Mouse (Mus musculus) left cerebral cortex, adult 9 months (tissue): ENCODE data around the gene Tmem217.

Source experiments
- DNase-seq, 2 experiments: peaks; one replicate each; pipeline ENCODE4 v3.0.0; 2022; ENCODE audit warnings: low spot score in 2 of 2

Tmem217 gene

DNA sequence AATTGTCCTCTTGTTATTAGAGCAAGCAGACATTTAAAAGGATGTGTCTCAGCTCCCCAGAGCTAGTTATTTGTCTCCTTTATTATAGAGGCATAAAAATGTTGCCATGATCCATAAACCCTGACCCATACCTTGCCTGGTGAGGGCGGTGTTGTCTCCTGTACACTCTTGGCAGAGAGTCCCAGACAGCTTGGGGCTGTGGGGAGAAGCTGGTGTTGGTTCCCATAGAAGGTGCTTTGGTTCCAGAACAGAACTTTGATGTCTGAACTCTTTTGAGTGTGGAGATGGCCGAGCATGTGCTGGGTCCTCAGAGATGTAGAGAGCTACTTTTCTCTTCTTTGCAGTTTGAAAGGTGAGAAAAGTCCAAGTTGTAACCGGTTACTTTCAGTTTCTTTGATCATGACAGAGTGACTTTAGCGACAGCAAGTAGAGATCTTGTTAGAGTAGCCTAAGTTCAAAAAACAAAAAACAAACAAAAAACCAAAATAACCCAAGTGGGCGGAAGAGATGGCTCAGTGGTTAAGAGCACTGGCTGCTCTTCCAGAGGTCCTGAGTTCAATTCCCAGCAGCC lies at the start of gene Tmem217:
Gene Tmem217, minus strand, starts transcription at position 224 of the 571 bp plus-strand sequence.
- DNase-seq = no peak

DNA sequence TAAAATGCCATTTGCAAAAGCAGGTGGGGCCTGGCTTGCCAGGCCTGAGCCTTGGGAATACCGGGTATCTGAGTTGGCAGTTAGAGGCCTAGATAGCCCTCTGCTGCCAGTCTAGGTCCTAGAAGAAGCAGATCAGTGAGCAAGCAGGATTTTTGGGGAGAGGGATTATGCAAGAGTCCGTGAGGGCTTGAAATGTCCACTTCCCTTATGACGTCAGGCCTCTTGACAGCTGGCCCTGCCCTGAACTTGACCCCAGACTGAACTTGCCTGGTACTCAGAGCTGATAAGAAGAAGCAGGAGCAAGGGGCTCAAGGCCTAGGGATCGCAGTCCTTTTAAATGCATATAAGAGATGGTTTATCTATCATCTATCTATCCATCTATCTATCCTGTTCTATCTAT lies 49.2 kb upstream of the Tmem217 start:
- no peak for DNase-seq

DNA sequence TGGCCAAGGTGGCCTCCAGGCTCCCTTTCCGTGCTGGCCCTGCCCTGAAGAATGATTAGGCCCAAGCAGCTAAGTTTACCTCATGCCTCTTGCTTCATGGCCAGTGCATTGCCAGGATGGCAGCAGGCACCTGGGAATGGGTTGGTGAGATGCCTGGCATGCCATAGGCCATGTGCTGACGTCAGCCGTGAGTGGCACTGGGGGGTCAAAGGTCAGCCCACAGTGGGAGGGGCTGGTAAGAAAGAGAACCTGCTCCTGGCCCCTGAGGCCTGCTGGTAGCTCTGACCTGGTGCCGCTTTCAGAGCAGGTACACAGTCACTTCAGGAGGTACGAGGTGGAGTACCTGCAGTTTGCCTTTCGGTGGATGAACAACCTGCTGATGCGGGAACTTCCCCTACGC lies 47.4 kb upstream of the Tmem217 start:
- DNase-seq = no peak

DNA sequence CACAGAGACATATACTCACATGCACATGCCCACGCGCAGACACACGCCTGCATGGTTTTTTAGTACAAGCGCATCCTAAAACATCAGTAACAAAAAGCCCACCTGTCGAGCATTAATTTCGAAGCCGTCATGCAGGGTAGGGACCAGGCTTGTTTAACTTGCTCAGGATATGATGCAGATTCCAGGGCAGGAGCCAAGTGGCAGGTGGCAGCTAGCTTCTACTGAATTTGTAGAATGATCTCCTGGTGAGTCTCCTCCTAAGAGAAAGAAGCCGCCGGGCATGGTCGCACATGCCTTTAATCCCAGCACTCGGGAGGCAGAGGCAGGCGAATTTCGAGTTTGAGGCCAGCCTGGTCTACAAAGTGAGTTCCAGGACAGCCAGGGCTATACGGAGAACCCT lies 46.9 kb upstream of the Tmem217 start:
- DNase-seq = no peak

DNA sequence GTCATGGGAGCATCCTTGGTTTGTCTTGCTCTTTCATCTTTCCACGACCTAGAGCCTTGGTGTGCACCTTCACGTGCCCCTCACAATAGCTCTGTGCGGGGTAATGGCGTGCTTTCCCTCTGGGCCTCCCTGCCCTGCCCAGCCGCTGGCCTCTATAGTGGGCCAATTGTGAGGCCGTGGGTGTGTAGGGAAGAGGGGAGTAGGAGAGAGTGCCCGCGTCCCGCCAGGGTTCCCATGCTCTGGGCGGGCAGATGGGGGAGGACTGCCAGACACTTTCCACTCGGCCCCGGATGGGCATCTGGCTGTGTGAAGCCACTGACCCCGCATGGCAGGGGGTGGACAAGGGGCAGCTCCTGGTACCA lies 44.6 kb upstream of the Tmem217 start:
- DNase-seq = no peak

DNA sequence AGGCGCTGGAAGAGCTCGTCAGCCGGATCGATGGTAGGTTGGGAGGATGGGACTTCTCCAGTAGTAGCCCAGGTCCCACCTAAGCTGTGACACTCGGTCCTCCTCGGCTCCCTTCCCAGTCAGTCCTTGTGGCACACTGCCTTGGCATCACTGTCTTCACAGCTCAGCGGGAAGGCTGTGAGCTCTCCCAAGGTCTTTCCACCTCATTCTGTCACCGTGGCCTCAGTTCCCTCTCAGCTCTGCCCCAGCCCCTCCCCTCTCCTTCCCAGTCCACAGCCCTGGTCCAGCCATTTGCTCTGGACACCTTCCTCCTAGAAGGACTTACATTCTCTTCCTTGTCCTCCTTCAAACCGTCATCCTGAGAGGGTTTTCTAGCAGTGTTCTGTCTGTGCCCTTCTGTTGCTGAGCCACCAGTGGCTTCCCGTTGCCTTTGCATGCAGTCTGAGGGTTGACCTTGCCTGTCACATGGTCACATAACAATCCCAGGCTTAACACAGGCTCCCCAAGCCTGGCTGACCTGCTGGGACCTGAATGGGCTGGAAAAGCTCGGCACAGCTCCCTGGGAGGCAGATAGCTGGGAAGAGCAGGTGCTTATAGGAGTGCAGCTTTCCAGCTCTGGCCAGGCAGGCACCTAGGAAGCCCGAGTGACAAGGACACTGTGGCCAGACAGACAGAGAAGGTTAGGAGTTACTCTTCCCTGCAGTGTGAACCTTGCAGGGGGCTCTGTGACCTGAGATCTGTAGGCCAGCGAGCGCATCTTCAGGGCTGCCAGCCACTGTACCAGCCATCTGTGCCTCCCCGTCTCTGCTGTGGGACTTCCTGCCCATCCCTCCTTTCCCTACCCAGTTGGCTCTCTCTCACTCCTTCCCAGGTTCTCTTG lies 43.9 kb upstream of the Tmem217 start:
- DNase-seq = no peak

DNA sequence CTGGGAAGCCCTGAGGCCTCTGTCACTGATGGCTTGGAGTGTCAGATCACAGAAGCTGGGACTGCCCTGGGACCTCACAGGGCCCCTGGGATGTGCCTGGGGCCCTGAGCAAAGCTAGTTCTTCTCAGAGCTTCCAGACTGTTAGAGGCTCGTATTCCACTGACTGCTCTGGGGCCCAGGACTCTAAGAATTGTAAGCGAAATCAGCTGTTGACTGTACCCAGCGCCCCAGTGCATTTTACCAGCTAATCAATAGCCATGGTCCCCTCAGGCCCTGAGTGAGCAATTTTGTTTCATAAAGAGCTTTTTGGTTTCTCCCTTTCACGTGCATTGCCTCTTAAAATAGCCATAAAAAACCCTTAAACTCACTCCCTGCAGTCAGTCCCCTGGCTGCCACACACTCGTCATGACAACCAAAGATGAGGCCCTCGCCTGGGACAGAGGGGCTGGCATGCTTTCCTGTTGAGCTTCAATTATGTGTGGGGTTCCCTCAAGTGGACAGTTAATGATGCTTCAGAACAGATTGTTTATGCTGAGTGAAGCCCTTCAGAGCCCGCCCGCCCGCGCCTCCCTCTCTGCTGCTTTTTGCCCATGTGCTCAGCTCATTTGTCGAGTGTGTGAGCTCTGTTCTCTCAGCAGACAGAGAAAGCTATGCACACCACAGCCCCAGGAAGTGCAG lies 37.2 kb upstream of the Tmem217 start:
- no peak for DNase-seq

DNA sequence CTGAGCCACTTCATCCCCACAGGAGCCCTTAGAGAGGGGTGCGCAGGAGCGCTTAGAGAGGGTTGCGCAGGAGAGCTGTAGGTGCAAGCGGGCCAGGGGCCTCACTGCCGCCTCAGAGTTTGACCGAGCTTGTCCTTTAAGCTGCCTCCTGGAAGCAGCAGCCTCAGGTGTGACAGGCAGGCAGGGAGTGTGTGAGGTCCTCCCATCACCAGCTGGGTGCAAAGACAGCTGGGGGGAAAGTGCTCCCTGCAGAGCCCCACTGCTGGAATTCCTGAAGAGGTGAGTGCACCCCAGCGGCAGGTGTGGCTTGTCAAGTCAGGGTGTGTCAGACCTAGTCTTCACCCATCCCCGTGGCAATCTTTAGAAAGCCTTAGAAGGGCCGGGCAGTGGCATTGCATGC lies 34.7 kb upstream of the Tmem217 start:
- no peak for DNase-seq

DNA sequence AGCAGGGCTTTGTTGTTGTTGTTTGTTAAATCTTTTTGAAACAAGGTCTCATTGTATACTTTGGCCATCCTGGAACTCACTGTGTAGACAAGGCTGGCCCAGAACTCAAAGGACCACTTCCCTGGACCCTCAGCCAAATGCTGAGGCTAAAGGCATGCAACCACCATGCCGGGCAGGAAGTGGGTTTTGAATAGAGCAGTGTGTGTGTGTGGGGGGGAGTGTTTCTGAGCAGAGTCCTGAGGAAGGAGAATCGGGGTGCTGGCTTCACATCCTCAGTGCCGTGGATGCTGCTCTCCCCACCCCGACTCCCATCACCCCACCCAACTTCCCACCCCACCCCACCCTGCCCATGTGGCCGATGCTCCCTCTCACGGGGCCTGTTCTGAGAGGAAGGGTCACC lies 33.3 kb upstream of the Tmem217 start:
- no peak for DNase-seq

DNA sequence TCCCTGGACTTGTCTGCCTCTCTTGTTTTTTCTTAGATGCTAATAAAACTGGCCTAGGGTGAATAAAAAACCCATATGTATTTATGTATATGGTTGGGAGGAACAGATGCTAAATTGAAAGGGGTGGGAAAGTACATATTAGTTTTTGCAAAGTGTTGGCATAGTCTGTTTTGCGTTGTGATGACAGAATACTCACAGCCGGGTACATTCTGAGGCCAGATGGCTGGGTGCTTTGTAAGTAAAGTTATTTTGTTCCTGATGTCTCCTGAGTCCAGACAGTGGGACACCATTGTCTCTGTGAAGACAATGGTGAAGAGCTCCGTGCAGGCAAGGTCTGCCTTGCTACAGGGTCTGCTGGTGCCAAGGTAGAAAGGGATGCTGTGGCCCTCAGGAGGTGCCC lies 32.6 kb upstream of the Tmem217 start:
- no peak for DNase-seq

DNA sequence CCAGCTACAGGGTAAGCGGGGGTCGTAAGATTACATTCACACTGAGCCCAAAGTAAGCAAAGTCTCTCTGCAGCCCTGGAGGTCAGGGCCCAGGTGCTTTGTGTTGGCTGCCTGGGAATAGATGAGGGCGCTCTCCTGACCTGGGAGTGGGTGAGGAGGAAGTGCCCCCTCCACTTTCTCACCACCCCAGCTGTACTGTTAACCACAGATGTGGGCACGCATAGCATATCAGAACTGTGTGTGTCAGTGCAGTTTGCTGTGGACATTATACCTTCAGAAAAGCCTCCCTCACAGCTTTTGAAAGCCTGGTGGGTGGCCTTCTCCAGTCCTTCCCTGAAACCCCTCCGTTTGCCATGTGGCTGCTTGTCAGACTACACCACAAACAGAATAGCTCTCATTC lies 32.1 kb upstream of the Tmem217 start:
- no peak for DNase-seq

DNA sequence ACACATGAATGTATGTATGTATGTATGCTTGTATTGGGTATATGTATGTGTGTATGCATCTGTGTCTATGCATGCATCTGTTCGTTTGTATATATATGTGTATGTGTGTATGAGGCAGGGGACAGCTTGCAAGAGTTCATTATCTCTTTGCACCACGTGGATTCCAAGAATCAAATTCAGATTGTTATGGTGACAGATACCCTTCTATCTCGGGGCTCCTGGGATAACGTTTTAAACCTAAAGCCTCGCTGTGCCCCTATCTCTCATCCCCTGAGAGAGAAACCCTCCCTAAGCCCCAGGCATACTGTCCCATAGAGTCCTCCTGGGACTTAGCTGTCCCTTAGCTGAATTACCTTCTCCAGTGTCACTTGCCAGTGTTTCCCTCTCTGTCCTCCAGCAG lies 31.4 kb upstream of the Tmem217 start:
- no peak for DNase-seq

DNA sequence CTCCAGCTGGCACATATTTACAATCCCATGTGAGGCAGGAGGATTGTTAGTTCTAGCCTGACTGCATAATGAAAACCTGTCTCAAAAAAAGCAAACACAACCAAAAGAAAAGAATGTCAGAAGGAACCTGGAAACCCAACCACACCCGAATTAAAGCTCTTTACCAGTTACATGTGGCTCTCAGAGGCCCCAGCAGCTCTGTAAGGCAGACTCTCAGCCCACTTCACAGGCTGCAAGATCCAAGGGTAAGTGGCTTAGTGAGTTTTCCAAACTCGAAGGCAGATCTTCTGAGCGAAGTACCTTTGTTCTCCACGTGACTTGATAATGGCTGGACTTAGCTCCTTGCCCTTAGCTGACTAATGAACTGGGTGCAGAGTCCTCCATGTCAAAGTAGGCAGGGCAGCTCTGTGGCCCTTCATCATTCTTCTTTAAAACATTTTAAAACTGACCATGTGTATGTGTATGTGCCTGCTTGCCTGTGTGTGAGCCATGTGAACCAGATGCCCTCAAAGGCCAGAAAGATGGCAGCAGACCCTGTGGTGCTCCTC lies 27.5 kb upstream of the Tmem217 start:
- DNase-seq = no peak

DNA sequence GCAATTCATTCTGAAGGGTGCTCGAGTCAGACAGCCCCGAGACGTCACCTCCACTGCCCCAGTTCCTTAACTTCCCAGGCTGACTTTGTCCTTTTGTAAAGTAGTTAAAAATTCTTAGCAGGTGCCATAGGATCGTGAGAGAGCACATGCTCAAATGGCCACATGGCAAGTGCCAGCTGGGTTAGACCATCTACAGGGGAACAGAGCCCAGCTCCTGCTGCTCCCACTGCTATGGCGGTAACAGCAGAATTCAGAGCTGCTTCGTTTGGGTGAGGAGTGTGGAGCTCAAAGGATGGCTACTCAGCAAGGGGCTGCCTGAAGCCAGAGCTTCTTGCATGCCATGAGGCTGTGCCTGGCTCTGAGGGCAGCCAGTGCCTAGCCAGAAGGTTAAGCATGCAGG lies 17.6 kb upstream of the Tmem217 start:
- DNase-seq = no peak

DNA sequence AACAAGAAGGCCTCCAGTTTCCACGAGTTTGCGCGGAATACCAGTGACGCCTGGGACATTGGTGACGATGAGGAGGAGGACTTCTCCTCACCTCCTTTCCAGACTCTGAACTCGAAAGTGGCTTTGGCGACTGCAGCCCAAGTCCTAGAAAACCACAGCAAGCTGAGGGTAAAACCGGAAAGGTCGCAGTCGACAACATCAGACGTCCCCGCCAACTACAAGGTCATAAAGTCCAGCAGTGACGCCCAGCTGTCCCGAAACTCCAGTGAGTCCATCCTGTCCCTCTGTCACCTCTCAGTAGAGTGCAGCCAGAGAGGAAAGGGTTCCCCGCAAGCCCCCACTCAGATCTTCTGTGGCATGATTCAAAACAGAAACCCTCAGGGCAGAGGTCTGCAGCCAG lies 16.2 kb upstream of the Tmem217 start:
- DNase-seq = no peak

DNA sequence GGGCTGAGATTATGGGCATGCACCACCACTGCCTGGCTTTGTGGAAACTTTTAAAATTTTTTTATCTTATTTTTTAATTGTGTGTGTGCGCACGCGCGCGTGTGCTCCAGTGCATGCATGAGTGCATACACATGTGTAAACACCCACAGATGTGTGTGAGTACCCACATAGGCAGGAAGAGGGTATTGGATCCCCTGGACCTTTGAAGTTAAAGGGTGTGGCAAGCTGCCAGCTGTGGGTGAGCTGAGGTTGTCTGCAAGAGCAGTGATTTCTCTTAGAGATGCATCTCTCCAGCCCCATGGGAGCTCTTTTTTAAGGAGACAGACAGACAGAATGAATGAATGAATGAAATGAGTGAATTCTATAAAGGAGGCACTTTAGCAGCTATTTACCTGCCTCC lies 13.3 kb upstream of the Tmem217 start:
- no peak for DNase-seq

DNA sequence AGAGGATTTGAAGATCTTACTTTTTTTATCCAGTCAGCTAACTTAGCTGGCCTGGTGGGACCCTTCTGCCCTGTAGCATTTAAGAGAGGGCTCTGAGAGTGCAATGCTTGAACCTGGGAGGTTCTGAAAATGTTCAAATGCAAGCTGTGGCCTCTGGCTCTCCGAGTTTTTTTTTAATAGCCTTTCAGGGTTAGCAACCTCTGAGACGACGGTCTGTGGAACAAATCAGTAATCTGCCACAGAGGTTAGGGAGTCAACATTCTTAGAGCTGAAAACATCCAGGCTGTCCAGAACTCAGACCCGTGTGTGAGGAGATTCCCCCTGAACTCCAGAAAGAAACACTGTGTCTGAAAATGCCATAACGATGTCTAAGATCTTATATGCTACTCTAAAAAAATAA lies 6.3 kb upstream of the Tmem217 start:
- no peak for DNase-seq

DNA sequence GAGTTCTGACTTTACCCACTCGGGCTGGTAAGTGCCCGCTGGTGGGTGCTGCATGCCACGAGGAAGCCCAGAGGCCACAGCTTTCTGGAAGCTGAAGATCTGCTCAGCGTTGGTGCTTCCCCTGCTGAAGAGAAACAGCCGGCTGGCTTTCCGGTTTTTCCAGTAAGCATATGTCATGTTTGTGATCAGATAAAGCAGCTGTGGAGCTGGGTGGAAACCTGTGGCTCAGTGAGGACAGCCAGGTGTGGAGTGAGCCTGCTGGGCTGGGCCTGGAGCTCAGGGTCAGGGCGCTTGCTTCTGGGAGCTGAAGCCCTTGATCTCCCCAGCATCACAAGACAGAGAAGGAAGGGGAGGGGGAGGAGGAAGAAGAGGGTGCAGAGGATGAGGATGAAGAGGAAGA lies 4.7 kb upstream of the Tmem217 start:
- no peak for DNase-seq

DNA sequence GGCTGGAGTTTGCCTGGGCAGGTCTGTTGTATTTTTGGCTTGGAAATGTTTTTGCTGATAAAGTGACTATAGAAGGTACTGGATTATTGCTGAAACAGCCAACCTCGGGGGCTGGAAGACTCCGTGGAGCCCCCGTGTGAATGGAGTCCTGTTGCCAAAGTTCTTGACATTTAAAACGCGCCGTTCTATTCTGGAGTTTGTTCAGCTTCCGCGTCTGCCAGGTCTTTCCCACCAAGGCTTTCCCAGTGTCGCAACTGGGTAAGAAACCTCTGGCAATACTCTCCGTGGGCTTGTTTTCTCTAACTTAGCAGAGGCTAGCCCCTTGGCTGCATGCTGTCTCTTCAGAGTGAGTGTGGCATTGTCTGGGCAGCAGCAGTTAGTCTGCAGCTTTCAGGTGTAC lies 4.3 kb upstream of the Tmem217 start:
- no peak for DNase-seq

DNA sequence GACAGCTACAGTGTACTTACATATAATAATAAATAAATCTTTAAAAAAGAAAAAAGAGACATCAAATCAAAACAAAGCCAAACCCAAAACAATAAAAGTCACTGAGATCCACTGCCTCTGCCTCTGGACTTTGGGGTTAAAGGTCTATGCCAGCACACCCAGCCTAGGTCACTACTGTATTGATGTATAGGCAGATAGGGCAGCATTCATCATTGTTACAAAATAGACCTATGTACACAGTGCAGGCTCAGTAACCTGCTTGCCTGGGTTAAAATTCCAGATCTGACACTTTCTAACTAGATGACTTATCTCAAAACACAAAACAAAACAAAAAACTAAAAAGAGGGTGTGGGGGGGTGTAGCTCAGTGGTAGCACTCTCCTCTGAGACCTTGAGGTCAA lies 2.0 kb upstream of the Tmem217 start:
- no peak for DNase-seq

DNA sequence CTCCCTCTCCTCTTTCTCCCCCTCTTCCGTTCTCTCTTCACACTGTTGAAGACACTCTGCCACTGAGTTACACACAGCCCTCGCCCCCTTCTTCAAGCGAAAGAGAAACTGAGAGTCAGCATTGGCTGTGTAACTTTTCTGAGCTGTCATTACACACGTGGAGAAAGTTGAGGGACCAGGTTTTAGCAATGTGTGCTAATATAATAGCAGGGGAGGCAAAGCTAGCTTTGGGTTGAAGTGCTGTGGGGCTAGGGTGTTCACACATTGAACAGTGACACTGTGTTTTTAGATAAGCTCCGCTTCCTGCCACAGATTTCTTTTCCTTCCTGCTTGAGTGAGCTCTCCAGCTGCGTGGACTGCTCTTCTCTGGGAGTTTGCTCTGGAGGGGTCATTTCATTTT lies 1.2 kb downstream of the Tmem217 start:
- no peak for DNase-seq

DNA sequence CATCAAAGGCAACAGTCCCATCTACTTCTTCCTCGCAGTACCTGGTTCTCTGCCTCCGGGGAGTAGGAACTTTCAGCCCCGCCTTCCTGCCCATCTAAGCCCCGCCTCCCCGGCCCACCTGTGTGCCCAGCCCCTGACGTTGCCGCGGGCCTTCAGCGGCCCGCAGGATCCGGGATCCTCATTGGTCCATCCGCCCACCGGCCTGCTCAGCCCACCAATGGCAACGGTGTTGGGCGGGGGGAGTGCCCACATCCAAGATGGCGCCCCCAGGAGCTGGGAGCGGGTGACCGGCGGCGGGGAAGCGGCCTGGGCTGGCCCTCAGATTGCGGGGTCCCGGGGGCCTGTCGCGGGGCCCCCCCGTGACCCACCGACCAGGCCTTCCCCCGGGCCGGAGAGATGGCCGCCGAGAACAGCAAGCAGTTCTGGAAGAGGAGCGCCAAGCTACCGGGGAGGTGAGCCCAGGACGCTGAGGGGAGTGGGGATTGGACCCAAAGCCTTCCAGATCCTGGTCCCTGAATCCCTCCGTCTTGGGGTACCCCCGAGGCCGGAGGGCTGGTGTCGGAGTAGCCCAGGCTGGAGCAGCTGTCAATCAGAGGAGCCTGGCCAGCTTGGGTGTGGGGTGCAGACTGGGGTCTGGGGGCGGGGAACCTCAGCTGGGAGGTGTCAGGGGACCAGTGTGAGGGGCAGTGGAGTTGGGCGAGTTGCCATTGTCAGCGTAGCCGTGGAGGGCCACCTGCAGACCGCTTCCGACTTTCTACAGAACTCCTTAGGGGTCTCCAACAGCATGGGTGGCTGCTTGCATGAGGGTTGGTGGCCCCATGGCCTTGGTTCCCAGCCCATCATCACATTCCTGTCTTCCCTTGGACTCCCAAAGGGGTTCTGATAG lies 2.4 kb downstream of the Tmem217 start, which contains the start of the genes Gm17657 and Tbc1d22b:
Gene Gm17657, minus strand, starts transcription at position 96 of the 886 bp plus-strand sequence.
Gene Tbc1d22b, plus strand, starts transcription at position 243 of the 886 bp plus-strand sequence.
- peak; percentile 82 to 95 for DNase-seq
